Mouse (Mus musculus) erythroblast, embryonic 14.5 days (primary cell): ENCODE data around the gene Slc35e2. TPM values are rescaled to one million over a fixed set of nuclear protein-coding genes. Genes with fewer than 3 reads are reported as not detected.

ENCODE experiments used
- H3K27me3 ChIP-seq: 2 replicates; pipeline ENCODE4 v1.6.1; 2012; ENCODE audit warnings: inconsistent platforms; ENCODE audit not compliant: control insufficient read depth
- H3K36me3 ChIP-seq: 2 replicates; pipeline ENCODE4 v1.6.1; 2012; ENCODE audit warnings: mild to moderate bottlenecking, inconsistent platforms; ENCODE audit not compliant: control insufficient read depth
- H3K4me1 ChIP-seq: 2 replicates; pipeline ENCODE4 v1.6.1; 2012; ENCODE audit warnings: inconsistent platforms; ENCODE audit not compliant: control insufficient read depth
- H3K4me3 ChIP-seq: replicated peaks from 2 replicates; pipeline ENCODE3; 2012; ENCODE audit warnings: moderate library complexity, mild to moderate bottlenecking, inconsistent platforms
- H3K9me3 ChIP-seq: 2 replicates; pipeline ENCODE4 v1.6.1; 2012; ENCODE audit warnings: low read length, inconsistent platforms, mixed read lengths; ENCODE audit not compliant: control insufficient read depth
- GATA1 ChIP-seq: IDR thresholded peaks from 2 replicates; pipeline ENCODE4 v1.6.1; 2012; ENCODE audit warnings: low read length, inconsistent platforms, mixed read lengths
- TAL1 ChIP-seq: IDR thresholded peaks from 3 replicates; pipeline ENCODE4 v1.6.1; 2012; ENCODE audit warnings: low read length, inconsistent platforms, mixed read lengths
- polyA plus RNA-seq: library from polyadenylated mRNA; stranded (reverse); fragments of >175 nt; gene quantifications from 2 replicates; pipeline ENCODE4 v1.2.3, GENCODE M21; 2012

Slc35e2 gene
- polyA plus RNA-seq, 1 experiment = 0.09 TPM

GRCm38 (mm10) chr4:155573876-155574275, 27.3 kb upstream of the Slc35e2 start:
- TF ChIP-seq GATA1 (no peak), TAL1 (no peak)
- Histone ChIP-seq H3K36me3 (peaks cover 22% of the 10 kb centered on the region), H3K27me3 (no peaks in the 10 kb centered on the region), H3K9me3 (no peaks in the 10 kb centered on the region), H3K4me1 (peaks cover 14% of the 10 kb centered on the region), H3K4me3 (no peak overlapping the region)

- no peak overlapping the region for H3K4me3 ChIP-seq
- TF ChIP-seq GATA1 (no peak), TAL1 (no peak)
- H3K36me3 ChIP-seq = peaks cover 32% of the 10 kb centered on the region
Observed at GRCm38 (mm10) chr4:155574931-155575330, 26.3 kb upstream of the Slc35e2 start.

GRCm38 (mm10) chr4:155575521-155575920, 25.7 kb upstream of the Slc35e2 start:
- no peaks in the 10 kb centered on the region for H3K27me3 ChIP-seq
- peaks cover 16% of the 10 kb centered on the region for H3K4me1 ChIP-seq
- TF ChIP-seq TAL1 (no peak), GATA1 (no peak)
- peaks cover 35% of the 10 kb centered on the region for H3K36me3 ChIP-seq
- H3K4me3 ChIP-seq = no peak overlapping the region
- no peaks in the 10 kb centered on the region for H3K9me3 ChIP-seq

More at GRCm38 (mm10) chr4:155574931-155575330, 26.3 kb upstream of the Slc35e2 start:
- H3K9me3 ChIP-seq = no peaks in the 10 kb centered on the region
- H3K4me1 ChIP-seq = peaks cover 16% of the 10 kb centered on the region
- H3K27me3 ChIP-seq = no peaks in the 10 kb centered on the region

GRCm38 (mm10) chr4:155577132-155577531, 24.1 kb upstream of the Slc35e2 start:
- no peak for TF ChIP-seq TAL1
- no peak for TF ChIP-seq GATA1
- Histone ChIP-seq H3K4me3 (no peak overlapping the region), H3K27me3 (no peaks in the 10 kb centered on the region), H3K4me1 (peaks cover 12% of the 10 kb centered on the region), H3K36me3 (peaks cover 41% of the 10 kb centered on the region), H3K9me3 (no peaks in the 10 kb centered on the region)

- peaks cover 16% of the 10 kb centered on the region for H3K4me1 ChIP-seq
- no peak overlapping the region for H3K4me3 ChIP-seq
- TF ChIP-seq TAL1 (no peak), GATA1 (no peak)
- H3K36me3 ChIP-seq = peaks cover 48% of the 10 kb centered on the region
- H3K27me3 ChIP-seq = no peaks in the 10 kb centered on the region
- no peaks in the 10 kb centered on the region for H3K9me3 ChIP-seq
Observed at GRCm38 (mm10) chr4:155577741-155578140, 23.5 kb upstream of the Slc35e2 start.

- no peaks in the 10 kb centered on the region for H3K9me3 ChIP-seq
- peaks cover 52% of the 10 kb centered on the region for H3K36me3 ChIP-seq
- H3K4me1 ChIP-seq = peaks cover 16% of the 10 kb centered on the region
- no peak overlapping the region for H3K4me3 ChIP-seq
- no peaks in the 10 kb centered on the region for H3K27me3 ChIP-seq
- TF ChIP-seq TAL1 = no peak
- no peak for TF ChIP-seq GATA1
Observed at GRCm38 (mm10) chr4:155578336-155579125, 22.7 kb upstream of the Slc35e2 start.

GRCm38 (mm10) chr4:155580420-155580819, 20.8 kb upstream of the Slc35e2 start:
- Histone ChIP-seq H3K36me3 (peaks cover 71% of the 10 kb centered on the region), H3K4me3 (no peak overlapping the region)

GRCm38 (mm10) chr4:155582279-155582905, 18.8 kb upstream of the Slc35e2 start:
- peaks cover 82% of the 10 kb centered on the region for H3K36me3 ChIP-seq

More at GRCm38 (mm10) chr4:155580420-155580819, 20.8 kb upstream of the Slc35e2 start:
- TF ChIP-seq GATA1 (no peak), TAL1 (no peak)
- H3K4me1 ChIP-seq = peaks cover 12% of the 10 kb centered on the region
- no peaks in the 10 kb centered on the region for H3K9me3 ChIP-seq
- H3K27me3 ChIP-seq = no peaks in the 10 kb centered on the region

GRCm38 (mm10) chr4:155589356-155589755, 11.9 kb upstream of the Slc35e2 start:
- H3K4me3 ChIP-seq = no peak overlapping the region
- no peaks in the 10 kb centered on the region for H3K4me1 ChIP-seq
- TF ChIP-seq TAL1 = no peak
- TF ChIP-seq GATA1 = no peak
- H3K36me3 ChIP-seq = peaks cover 64% of the 10 kb centered on the region
- H3K27me3 ChIP-seq = no peaks in the 10 kb centered on the region
- H3K9me3 ChIP-seq = no peaks in the 10 kb centered on the region

More at GRCm38 (mm10) chr4:155582279-155582905, 18.8 kb upstream of the Slc35e2 start:
- TF ChIP-seq TAL1 = no peak
- no peak for TF ChIP-seq GATA1
- H3K9me3 ChIP-seq = no peaks in the 10 kb centered on the region
- H3K27me3 ChIP-seq = no peaks in the 10 kb centered on the region
- peaks cover 12% of the 10 kb centered on the region for H3K4me1 ChIP-seq
- no peak overlapping the region for H3K4me3 ChIP-seq
